Mouse (Mus musculus) right cerebral cortex, postnatal 10 days (tissue): Measurements from ENCODE around the gene Gm3095.
"Not testable (repeated sequence)": the region's sequence is repeated elsewhere in the genome, so short reads cannot be mapped to it uniquely, and the experiment has no call there.

Experiments used
- DNase-seq, 2 experiments: peaks; one replicate each; pipeline ENCODE4 v3.0.0; 2021; ENCODE audit warnings: low spot score in 2 of 2

Gene Gm3095

DNA sequence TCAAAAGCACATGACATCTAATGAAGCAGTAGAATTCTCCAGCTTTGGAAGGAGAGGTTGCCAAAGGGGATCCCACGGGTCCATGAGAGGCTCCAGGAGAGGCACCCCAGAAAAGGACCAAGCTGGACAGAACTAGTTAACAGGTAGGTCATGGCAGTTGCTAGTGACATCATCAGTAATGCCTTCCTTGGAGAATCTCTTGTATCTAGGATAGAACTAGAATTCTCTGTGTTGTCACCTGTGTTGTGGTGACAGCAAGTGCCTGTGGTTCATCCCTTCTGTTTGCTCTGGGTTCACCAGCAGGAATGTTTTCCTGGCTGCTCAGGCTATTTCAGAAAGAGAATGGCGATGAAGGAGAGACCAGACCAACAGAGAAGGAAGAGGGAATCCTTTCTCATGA, at the start of gene Gm3095:
Gene Gm3095, plus strand, starts transcription at position 301 of the 400 bp plus-strand sequence.
- DNase-seq = not testable (repeated sequence)

DNA sequence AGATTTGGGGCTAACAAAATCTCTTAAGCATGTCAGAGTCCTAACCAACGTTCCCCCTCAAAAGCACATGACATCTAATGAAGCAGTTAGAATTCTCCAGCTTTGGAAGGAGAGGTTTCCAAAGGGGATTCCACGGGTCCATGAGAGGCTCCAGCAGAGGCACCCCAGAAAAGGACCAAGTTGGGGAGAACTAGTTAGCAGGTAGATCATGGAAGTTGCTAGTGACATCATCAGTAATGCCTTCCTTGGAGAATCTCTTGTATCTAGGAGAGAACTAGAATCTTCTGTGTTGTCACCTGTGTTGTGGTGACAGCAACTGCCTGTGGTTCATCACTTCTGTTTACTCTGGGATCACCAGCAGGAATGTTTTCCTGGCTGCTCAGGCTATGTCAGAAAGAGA, 31.9 kb upstream of the Gm3095 start, which contains the start of gene Gm3029:
Gene Gm3029, plus strand, starts transcription at position 301 of the 400 bp plus-strand sequence.
- not testable (repeated sequence) for DNase-seq

DNA sequence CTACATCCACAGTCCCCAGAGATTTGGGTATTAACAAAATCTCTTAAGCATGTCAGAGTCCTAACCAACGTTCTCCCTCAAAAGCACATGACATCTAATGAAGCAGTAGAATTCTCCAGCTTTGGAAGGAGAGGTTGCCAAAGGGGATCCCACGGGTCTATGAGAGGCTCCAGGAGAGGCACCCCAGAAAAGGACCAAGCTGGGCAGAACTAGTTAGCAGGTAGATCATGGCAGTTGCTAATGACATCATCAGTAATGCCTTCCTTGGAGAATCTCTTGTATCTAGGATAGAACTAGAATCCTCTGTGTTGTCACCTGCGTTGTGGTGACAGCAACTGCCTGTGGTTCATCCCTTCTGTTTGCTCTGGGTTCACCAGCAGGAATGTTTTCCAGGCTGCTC, 34.7 kb downstream of the Gm3095 start, which contains the start of gene Gm3099:
Gene Gm3099, plus strand, starts transcription at position 301 of the 400 bp plus-strand sequence.
- DNase-seq = not testable (repeated sequence)
